Comparison of ENCODE assay signal across 22 mouse cellular contexts in genomic region chr14:23146981-23147380, GRCm38 (mm10).
A peak's percentile ranks its signal among the peaks of the same experiment; 100 is the strongest.
DNase-seq lines count a peak whose midpoint lies in the region; ATAC-seq lines count a peak whose summit lies in the region.
"Had no signal": no experiment of that assay in that cellular context is flagged by ENCODE, and none has a peak within 500 bp of the region (broad histone marks: within the 10 kb centered on the region; RNA-seq: fewer than 3 reads in every experiment).

No protein-coding gene starts in this region.

- DNase-seq in frontal cortex, postnatal 10 days (ENCODE audit: low spot score in 2 of 2): no peak
- peak; percentile 61 for DNase-seq in 3T3-L1 (ENCODE audit: low read depth, low spot score)
- peak; percentile 28 for DNase-seq in brain, adult 2 months (ENCODE audit: low read depth, low spot score)
- DNase-seq in telencephalon, adult 2 months (ENCODE audit: low read depth, low spot score): peak; percentile 21
- no peak for DNase-seq in heart, adult 8-10 months (ENCODE audit: low spot score)
- DNase-seq: adrenal gland, postnatal 10 days; adrenal gland, postnatal 36 days; B cell, adult 2 months; cerebellum, adult 11 months; cerebellum, adult 2 months; cerebellum, adult 9-11 months; cerebellum, postnatal 25 days; gastrocnemius, postnatal 14 days; heart, adult 11 months; heart, postnatal 10 days; heart, postnatal 36 days had no signal

- 0 out of 2 replicates have a peak, but pooled peaks have one; percentile 20 for ATAC-seq in frontal cortex, adult (ENCODE audit: low TSS enrichment)
- no peak for ATAC-seq in megakaryocyte, adult 5-6 weeks (ENCODE audit: poor library complexity, severe bottlenecking)
- ATAC-seq: forebrain, embryonic 13.5 days; forebrain, embryonic 16.5 days; hindbrain, embryonic 16.5 days; intestine, embryonic 15.5 days had no signal

Comparison
In these comparisons a context has a peak if more than half of its experiments do, and no peak if none do; other contexts are left out.
1. DNase-seq: peak in 3T3-L1 (single experiment), brain, adult 2 months (single experiment) and telencephalon, adult 2 months (single experiment); none in frontal cortex, postnatal 10 days (0 of 2) and heart, adult 8-10 months (single experiment).